Mouse (Mus musculus): ENCODE data around the gene Hist1h1e. TPM values are rescaled to one million over a fixed set of nuclear protein-coding genes. Genes with fewer than 3 reads are reported as not detected.
"Not testable (repeated sequence)": the region's sequence is repeated elsewhere in the genome, so short reads cannot be mapped to it uniquely, and the experiment has no call there.

The Hist1h1e gene
- total and polyA plus RNA-seq, 3 experiments = 1.9 to 486 (median 18.3) TPM

GRCm38 (mm10) chr13:23573034-23573897 lies 49.1 kb downstream of the Hist1h1e start:
- TF ChIP-seq POLR2A (IDR thresholded peaks at IDR 0.05; ENCODE audit: low read depth, low read length) (peak; percentile 65), POLR2AphosphoS2 (IDR thresholded peaks at IDR 0.05; ENCODE audit: low read depth, low read length) (peak; percentile 74; the same call in 1 of the 2 replicates), MYC (IDR thresholded peaks at IDR 0.05; ENCODE audit: low read depth, low read length) (peak; percentile 77; the same call in 1 of the 2 replicates), ZMIZ1 (IDR thresholded peaks at IDR 0.05; ENCODE audit: low read depth, low read length) (peak; percentile 79; the same call in 1 of the 2 replicates), RCOR1 (conservative IDR thresholded peaks at IDR 0.05; ENCODE audit: low read depth, low read length) (peak; percentile 15; the same call in 1 of the 2 replicates), MAX (IDR thresholded peaks at IDR 0.05; ENCODE audit: low read length) (0 out of 2 replicates have a peak, but pooled peaks have one; percentile 62), UBTF (IDR thresholded peaks at IDR 0.05; ENCODE audit: low read depth, low read length) (peak; percentile 75; the same call in 1 of the 2 replicates), SIN3A (IDR thresholded peaks at IDR 0.05; ENCODE audit: low read length) (0 out of 2 replicates have a peak, but pooled peaks have one; percentile 31)
- Histone ChIP-seq H3K4me2 (ENCODE audit: insufficient read depth, low read depth, poor library complexity, severe bottlenecking) (peak overlapping the region; percentile 78), H3K9ac (ENCODE audit: insufficient read depth, low read depth) (peak overlapping the region; percentile 91), H3K27ac (ENCODE audit: insufficient read depth, low read depth) (peak overlapping the region; percentile 93), H3K4me1 (ENCODE audit: control insufficient read depth in 1 of 2, insufficient read depth in 2 of 2) (peaks cover 0 to 15% of the 10 kb centered on the region in 2 experiments; a peak in 2 of 4 replicates), H3K4me3 (replicated peaks in 1 of 3; ENCODE audit: low read depth in 2 of 3, low read length in 2 of 3, poor library complexity in 1 of 3) (peak overlapping the region; percentile 34 to 59 (median 39))
- H3K79me2 ChIP-seq (replicated peaks; ENCODE audit: control insufficient read depth, extremely low read depth, insufficient read depth, poor library complexity, severe bottlenecking); dilution Hi-C loops (cut with MboI; ENCODE audit: extremely low pct_ligation_motif_present, extremely low pct_unique_long_range_greater_than_20kb, low sequenced_read_pairs); H3K9me3 ChIP-seq (replicated peaks; ENCODE audit: low read length); H3K27me3 ChIP-seq (replicated peaks); H3K36me3 ChIP-seq (replicated peaks in 1 of 2; ENCODE audit: control insufficient read depth in 1 of 2, insufficient read depth in 1 of 2, low read length in 1 of 2): not testable (repeated sequence)
- in situ Hi-C loops (cut with MboI; ENCODE audit: low pct_ligation_motif_present, low pct_unique_long_range_greater_than_20kb, low sequenced_read_pairs) = loop anchor here (25.0 kb wide), 1 partner anchor 1836 kb away; the partner anchor contains the start of gene Hist1h4j
- peak; percentile 54 for DNase-seq (ENCODE audit: extremely low read depth)

GRCm38 (mm10) chr13:23572218-23573033 lies 49.9 kb downstream of the Hist1h1e start:
- Histone ChIP-seq H3K79me2 (replicated peaks; ENCODE audit: control insufficient read depth, extremely low read depth, insufficient read depth, poor library complexity, severe bottlenecking) (no peaks in the 10 kb centered on the region), H3K9ac (ENCODE audit: insufficient read depth, low read depth) (peak overlapping the region; percentile 91), H3K27ac (ENCODE audit: insufficient read depth, low read depth) (peak overlapping the region; percentile 98), H3K4me1 (ENCODE audit: control insufficient read depth in 1 of 2, insufficient read depth in 2 of 2) (peaks cover 0 to 14% of the 10 kb centered on the region in 2 experiments; a peak in 2 of 4 replicates), H3K4me3 (replicated peaks in 1 of 3; ENCODE audit: low read depth in 2 of 3, low read length in 2 of 3, poor library complexity in 1 of 3) (peak overlapping the region; percentile 24 to 36 (median 34)), H3K36me3 (replicated peaks in 1 of 2; ENCODE audit: control insufficient read depth in 1 of 2, insufficient read depth in 1 of 2, low read length in 1 of 2) (no peaks in the 10 kb centered on the region), H3K4me2 (ENCODE audit: insufficient read depth, low read depth, poor library complexity, severe bottlenecking) (peak overlapping the region; percentile 78), H3K9me3 (replicated peaks; ENCODE audit: low read length) (no peaks in the 10 kb centered on the region), H3K27me3 (replicated peaks) (no peaks in the 10 kb centered on the region)
- TF ChIP-seq HCFC1 (IDR thresholded peaks at IDR 0.05; ENCODE audit: low read depth, low read length) (0 out of 2 replicates have a peak, but pooled peaks have one; percentile 10), POLR2AphosphoS2 (IDR thresholded peaks at IDR 0.05; ENCODE audit: low read depth, low read length) (peak; percentile 82), SMC3 (IDR thresholded peaks at IDR 0.05; ENCODE audit: low read depth, low read length) (no peak), NELFE (IDR thresholded peaks at IDR 0.05; ENCODE audit: low read depth, low read length) (peak; percentile 7; the same call in 1 of the 2 replicates), ZNF384 (IDR thresholded peaks at IDR 0.05; ENCODE audit: low read depth, low read length) (no peak), E2F4 (IDR thresholded peaks at IDR 0.05; ENCODE audit: insufficient replicate concordance, low read depth, low read length) (0 out of 2 replicates have a peak, but pooled peaks have one; percentile 26), CHD1 (IDR thresholded peaks at IDR 0.05; ENCODE audit: low read depth, low read length) (peak; percentile 20; the same call in 1 of the 2 replicates)
- dilution Hi-C loops (cut with MboI; ENCODE audit: extremely low pct_ligation_motif_present, extremely low pct_unique_long_range_greater_than_20kb, low sequenced_read_pairs) (no loop called here), in situ Hi-C loops (cut with MboI; ENCODE audit: low pct_ligation_motif_present, low pct_unique_long_range_greater_than_20kb, low sequenced_read_pairs) (loop anchor here (25.0 kb wide), 1 partner anchor 1835 kb away; the partner anchor contains the start of gene Hist1h4j)
- peak; percentile 66 for DNase-seq (ENCODE audit: extremely low read depth)
